Comparison of ENCODE assay signal across 8 mouse cellular contexts in genomic region chr1:157086097-157086994, GRCm38 (mm10). TPM values are rescaled to one million over a fixed set of nuclear protein-coding genes. Genes with fewer than 3 reads are reported as not detected.
DNase-seq lines count a peak whose midpoint lies in the region; ATAC-seq and TF ChIP-seq lines count a peak whose summit lies in the region.

No protein-coding gene starts in this region.

- TF ChIP-seq CTCF in hindbrain, postnatal 0 days (IDR thresholded peaks at IDR 0.05; ENCODE audit: low read depth) = peak; percentile 86

- no peak overlapping the region for H3K27ac ChIP-seq in hindbrain, postnatal 0 days

- no peaks in the 10 kb centered on the region for H3K27me3 ChIP-seq in hindbrain, postnatal 0 days (ENCODE audit: insufficient read depth, low read length)

- H3K36me3 ChIP-seq in hindbrain, postnatal 0 days (ENCODE audit: insufficient read depth, low read length) = no peaks in the 10 kb centered on the region

- H3K9ac ChIP-seq in hindbrain, postnatal 0 days (replicated peaks; ENCODE audit: low read length) = peak overlapping the region; percentile 14

- 9% methylated on average over 25 of the region's 25 CpGs for WGBS in hindbrain, postnatal 0 days

- peak overlapping the region; percentile 33 for H3K4me3 ChIP-seq in hindbrain, postnatal 0 days (ENCODE audit: low read length)

- no peaks in the 10 kb centered on the region for H3K4me1 ChIP-seq in hindbrain, postnatal 0 days (ENCODE audit: insufficient read depth, low read length)

- H3K9me3 ChIP-seq in hindbrain, postnatal 0 days (ENCODE audit: low read length) = no peaks in the 10 kb centered on the region

- peak overlapping the region; percentile 62 for H3K4me2 ChIP-seq in hindbrain, postnatal 0 days (ENCODE audit: low read depth, low read length)

- peak; percentile 68 for DNase-seq in layer of hippocampus, adult 11-12 months (ENCODE audit: low spot score)
- no peak for DNase-seq in layer of hippocampus, adult 9-11 months
- DNase-seq in cerebellum, postnatal 10 days = peak; percentile 85 to 90
- DNase-seq in gastrocnemius, adult 18-20 months (ENCODE audit: low spot score) = peak; percentile 34
- peak; percentile 86 for DNase-seq in hindbrain, postnatal 0 days (ENCODE audit: low spot score)
- peak; percentile 45 to 70 for DNase-seq in left cerebral cortex, postnatal 14 days (ENCODE audit: low spot score in 2 of 2)
- DNase-seq in right cerebral cortex, postnatal 10 days (ENCODE audit: low spot score in 2 of 2) = peak; percentile 66 to 69

- ATAC-seq in hindbrain, postnatal 0 days = peak; percentile 70
- ATAC-seq in megakaryocyte, adult 5-6 weeks (ENCODE audit: poor library complexity, severe bottlenecking) = peak; percentile 78

- intact Hi-C loops in left cerebral cortex, postnatal 14 days (cut with DNase I) = loop anchor here (2.0 kb wide), 1 partner anchor 194 kb away; no protein-coding TSS in a partner anchor

RNA-seq across cellular contexts. Expression of gene Tex35, which starts 22.1 kb away (rescaled TPM):
- total RNA-seq in gastrocnemius, adult 18-20 months (2021) = not detected
- not detected in 2 replicates for total RNA-seq in hindbrain, postnatal 0 days (2014; rRNA removed)
- not detected in 2 replicates for polyA plus RNA-seq in hindbrain, postnatal 0 days (2015; fragmentation: Nextera tagmentation; extraction: Ambion mirVana)
- not detected for total RNA-seq in left cerebral cortex, postnatal 14 days (2021)
- total RNA-seq in megakaryocyte, adult 5-6 weeks (2015) = not detected in 2 replicates
- not detected in 2 replicates for total RNA-seq in megakaryocyte, adult 5-6 weeks (2017)
